Mouse (Mus musculus) MN1 (cell line): Measurements from ENCODE around the gene Dgkb.

ENCODE experiments used
- DNase-seq: peaks from one replicate; pipeline ENCODE4 v3.0.0-alpha.2; 2016; ENCODE audit warnings: low spot score

The Dgkb gene

DNA sequence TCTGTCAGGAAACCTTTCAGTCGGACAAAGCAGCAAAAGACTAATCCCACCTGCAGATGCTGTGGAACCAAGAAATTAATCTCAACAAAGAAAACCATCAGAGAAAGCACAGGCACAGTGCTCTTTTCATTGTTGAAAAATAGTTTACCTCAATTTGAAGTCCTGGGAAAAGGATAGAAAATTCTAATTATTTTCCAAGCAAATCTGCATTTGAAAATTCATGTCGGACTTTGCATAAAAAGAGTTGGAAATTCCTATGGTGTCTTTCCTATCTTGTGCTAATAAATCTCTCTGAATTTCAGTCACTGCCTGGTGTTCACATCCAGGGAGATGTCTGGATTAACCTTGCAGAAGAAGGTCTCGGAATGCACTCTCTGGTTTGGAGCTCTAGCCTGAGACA is at the start of gene Dgkb:
TSS of gene Dgkb (plus strand) at position 301 of the 400 bp plus-strand sequence.
- DNase-seq: no peak

DNA sequence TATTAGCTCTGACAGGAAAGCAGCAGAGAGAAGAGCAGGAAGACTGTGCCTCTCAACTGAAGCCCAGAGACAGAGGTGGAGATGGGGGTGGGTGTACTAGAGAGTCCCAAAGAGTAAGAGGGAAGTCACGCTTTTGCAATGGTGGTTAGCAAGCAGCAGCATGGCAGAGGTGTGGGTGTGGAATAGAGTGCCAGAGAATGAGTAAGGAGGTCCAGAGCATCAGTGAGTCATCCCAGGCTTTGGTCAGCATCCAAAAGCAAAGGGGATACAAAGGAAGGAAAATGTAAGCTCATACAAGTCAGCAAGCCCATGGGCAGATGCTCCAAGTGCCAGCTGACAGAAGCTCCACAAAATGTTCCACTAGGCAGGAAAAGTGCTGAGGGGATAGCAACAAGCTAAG is 47.7 kb upstream of the Dgkb start:
- DNase-seq: no peak

DNA sequence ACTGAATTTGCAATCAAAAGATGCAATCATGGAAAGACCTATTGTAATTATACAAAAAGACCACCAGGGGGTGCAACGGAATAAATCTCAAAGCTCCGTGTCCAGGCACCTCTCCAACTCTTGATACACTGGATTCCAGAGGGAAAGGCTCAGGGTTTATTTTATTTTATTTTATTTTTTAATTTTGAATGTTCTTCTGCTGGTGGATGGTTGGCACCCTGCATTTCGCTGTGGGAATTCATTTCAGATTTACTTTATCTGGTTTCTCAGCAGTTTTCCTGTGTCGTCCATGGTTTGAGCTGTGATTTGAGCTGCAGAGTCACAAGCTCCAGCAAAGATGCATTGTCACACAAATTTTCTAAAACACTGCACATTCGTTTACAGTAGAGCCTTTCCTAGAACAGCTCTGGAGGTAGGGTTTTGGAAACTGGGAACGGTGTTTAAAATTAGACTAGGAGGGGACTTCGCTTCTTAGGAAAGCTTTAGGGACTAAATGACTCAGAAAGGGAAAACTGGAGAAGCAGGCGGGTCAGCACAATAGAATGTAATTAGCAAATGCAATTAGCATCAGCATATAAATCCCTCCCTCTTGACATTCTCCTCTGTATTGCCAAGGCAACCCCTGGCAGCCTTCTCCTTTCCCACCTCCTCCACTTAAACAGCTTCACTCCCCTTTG is 43.7 kb upstream of the Dgkb start:
- DNase-seq: peak; percentile 48

- DNase-seq: no peak
Measured at GRCm38 (mm10) chr12:37774591-37774990, 42.9 kb upstream of the Dgkb start.

DNA sequence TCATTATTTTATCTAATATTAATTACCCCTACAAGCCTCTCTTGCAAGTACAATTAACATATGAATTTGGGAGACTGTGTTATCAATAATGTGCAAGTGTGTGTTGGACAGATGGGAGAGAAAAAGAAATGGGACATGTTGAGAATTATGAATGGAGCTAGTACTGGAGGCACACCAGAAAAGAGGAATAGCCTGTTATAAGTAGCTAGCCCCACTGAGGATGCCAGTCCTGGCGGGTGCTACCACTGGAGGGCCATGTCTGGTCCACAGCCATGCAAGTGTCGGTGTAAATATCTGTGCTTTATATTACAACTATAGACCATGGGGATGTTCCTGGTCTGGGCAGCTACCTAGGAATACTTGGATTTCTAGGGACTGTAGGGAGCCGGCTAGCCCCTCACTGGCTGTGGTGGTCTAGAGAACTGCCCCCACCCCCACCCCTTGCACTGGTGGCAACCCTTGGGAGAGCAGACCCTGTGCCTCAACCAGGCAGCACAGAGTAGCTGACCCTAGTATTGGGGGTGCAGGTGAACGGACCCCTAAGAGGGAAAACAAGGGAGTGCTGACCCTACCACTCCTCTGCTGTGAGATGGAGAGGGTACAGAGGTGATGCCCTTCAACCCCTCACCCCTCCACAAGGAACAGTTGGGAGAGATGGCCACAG is 21.1 kb upstream of the Dgkb start:
- no peak for DNase-seq

- no peak for DNase-seq
Measured at GRCm38 (mm10) chr12:37814122-37814521, 3.4 kb upstream of the Dgkb start.

GRCm38 (mm10) chr12:37821052-37821810 is 3.7 kb downstream of the Dgkb start:
- DNase-seq: no peak

GRCm38 (mm10) chr12:37880042-37881017 is 62.8 kb downstream of the Dgkb start:
- no peak for DNase-seq

DNA sequence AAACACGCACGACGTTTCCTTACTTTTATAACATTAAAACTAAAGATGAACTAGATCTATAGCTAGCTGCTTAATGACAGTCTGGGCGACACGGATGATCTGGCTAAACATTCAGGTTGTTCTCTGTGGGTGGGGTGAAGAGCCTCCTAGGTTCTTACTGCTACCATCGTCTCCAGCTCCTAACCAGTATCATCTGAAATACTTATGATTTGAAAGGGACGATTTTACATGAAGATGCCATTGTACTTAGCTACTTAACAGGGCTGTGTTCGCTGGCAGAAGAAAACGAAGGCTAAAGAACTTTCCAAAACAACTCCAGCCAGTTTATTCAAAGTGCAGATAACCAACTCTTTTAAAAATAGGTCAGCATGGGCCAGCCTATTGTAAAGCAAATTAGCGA is 63.9 kb downstream of the Dgkb start:
- no peak for DNase-seq

DNA sequence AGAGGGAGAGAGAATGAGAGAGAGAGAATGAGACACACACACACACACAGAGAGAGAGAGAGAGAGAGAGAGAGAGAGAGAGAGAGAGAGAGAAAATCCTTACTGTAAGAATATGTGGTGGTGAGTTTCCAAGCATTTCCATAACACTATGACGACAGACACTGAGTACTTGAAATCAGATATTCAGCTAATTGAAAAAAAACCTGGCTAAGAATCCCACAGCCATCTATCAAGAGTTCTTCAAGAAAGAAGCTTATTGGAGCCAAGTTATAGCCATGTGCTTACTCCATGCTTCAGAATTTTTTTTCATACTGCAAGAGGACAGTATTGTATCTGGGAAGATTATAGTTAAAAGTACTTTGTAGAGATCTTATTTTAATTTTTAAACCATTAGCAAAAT is 65.3 kb downstream of the Dgkb start:
- no peak for DNase-seq

DNA sequence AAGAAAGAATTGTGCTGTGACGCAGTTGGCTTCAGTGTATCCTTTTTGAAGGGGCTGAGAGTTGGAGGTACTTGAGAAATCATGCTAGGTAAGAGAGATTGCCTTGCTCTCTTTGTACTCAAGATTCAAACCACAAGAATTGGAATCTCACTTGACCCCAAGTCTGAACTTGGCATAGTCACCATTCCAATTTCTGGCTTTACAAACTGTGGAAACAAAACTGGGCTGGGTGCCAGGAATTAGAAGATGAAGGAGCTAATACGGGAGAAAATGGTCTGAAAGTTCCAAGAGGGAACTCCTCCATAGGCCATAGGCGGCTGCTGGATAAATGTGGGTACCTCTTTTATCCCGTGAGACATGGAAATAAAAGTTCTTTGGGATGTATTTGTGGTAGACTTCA is 66.3 kb downstream of the Dgkb start:
- no peak for DNase-seq

- DNase-seq: no peak
Measured at GRCm38 (mm10) chr12:37888591-37888990, 71.1 kb downstream of the Dgkb start.

GRCm38 (mm10) chr12:37889431-37889830 is 71.9 kb downstream of the Dgkb start:
- no peak for DNase-seq

GRCm38 (mm10) chr12:37891336-37891735 is 73.8 kb downstream of the Dgkb start:
- DNase-seq: no peak

- no peak for DNase-seq
Measured at GRCm38 (mm10) chr12:37942163-37942562, 124.6 kb downstream of the Dgkb start.

DNA sequence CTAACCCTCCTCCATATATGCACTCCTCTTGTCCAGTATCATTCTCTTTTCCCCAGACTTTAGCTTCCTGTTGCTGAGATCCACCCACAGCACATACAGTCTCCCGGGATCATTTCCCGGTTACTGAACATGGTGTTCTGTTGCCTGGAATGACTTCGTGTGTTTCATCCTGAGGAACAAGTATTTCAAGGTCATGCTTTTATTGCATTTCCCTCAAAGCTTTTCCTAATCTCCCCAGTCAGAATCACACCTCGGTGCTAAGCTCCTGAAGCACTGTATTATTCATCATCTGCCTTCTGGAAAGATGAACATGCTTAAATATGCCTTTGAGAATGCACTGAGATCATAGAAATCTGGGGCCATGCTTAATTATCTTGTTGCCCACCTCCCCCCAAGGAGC is 138.7 kb downstream of the Dgkb start:
- no peak for DNase-seq

- DNase-seq: no peak
Measured at GRCm38 (mm10) chr12:37971482-37971881, 154.0 kb downstream of the Dgkb start.

DNA sequence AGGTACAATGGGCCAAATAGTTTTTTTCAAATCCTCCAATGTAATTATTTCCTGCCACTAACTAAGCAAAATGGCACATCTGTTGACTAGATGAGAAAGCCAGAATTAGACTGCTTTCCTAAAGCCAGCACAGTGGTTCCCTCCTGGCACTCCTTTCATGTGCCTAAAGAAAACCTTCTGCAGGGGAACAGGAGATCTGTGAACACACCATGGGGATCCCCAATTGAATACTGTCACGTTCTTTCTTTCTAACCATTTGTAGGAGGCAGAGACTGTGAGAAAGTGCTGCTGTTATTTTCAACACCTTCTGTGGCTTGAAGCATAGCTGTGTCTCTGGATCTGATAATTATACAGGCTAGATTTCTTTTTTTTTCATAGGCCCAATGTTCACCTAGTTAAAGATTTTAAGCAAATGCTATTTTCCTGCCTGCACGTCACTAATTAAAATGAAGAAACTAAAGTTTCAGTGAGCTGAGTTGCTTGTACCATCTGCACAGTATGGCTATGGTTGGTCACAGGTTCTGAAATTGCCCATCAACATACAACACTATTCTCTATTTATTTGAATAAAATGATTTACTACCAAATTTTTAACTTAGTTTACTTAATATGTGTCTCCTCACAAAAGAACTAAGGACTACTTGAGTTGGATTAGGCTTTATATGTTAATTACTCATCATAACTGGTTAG is 161.1 kb downstream of the Dgkb start:
- no peak for DNase-seq

- DNase-seq: no peak
Measured at GRCm38 (mm10) chr12:37985352-37985751, 167.8 kb downstream of the Dgkb start.

DNA sequence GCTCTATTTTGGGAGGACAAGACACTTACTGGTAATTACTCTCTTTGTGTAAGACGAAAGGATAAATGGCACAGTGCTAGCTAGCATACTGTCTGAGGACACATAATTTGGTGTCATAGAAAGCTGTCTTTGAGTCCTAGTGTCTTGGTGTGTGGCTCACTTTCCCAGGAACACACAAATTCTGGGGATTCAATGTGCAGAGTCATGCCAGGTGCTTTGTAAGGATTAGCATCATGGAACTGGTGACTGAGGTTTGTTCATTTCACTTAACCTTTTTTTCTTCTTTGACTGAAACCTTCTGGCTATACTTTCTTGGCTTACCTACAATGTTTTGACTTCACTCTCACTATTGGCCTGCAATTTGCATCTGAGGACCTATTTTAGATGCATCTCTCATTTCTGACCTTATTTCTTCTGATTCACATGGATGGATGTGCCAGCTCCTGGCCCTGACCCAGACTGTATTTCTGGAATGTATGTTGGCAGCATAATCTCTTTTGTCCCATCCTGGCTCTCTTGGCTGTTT is 170.6 kb downstream of the Dgkb start:
- no peak for DNase-seq

DNA sequence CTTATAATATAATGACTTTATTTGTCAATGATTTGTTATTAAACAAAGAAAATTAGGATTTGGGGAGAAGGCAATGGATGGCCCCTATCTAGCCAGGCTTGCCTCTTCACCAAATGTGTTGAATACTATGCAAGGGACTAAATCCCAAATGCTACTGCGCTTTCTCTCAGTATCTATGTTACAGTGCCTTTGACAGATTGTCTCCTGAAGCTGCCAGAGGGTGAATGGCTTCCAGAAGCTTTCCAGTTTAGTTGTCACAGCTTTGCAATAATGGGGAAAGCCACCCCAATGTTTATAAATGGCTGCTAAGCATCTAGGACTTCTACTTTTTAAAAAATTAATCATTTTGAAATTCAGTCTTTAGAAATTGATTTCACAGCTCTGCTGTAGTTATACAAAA is 175.7 kb downstream of the Dgkb start:
- no peak for DNase-seq
